Mouse (Mus musculus): ENCODE measurements around the gene Hnrnpll. TPM values are rescaled to one million over a fixed set of nuclear protein-coding genes. Genes with fewer than 3 reads are reported as not detected.

The Hnrnpll gene
- 100.0 TPM for polyA plus RNA-seq (2014; fragmentation: Illumina TruSeq; extraction: RNeasy Lipid Tissue Mini Kit (QIAGEN cat#74804); ENCODE audit: low read depth, low replicate concordance)

GRCm38 (mm10) chr17:80061783-80062619, at the start of gene Hnrnpll:
Hnrnpll (minus strand) TSS chr17:80062334.

Other genes with a start within 250 kb of the Hnrnpll start
- gene Atl2, start 166.2 kb downstream of the Hnrnpll start, polyA plus RNA-seq (2014; fragmentation: Illumina TruSeq; extraction: RNeasy Lipid Tissue Mini Kit (QIAGEN cat#74804); ENCODE audit: low read depth, low replicate concordance): 282 TPM
- gene Galm, start 65.1 kb upstream of the Hnrnpll start, polyA plus RNA-seq (2014; fragmentation: Illumina TruSeq; extraction: RNeasy Lipid Tissue Mini Kit (QIAGEN cat#74804); ENCODE audit: low read depth, low replicate concordance): 16.7 TPM
- gene Srsf7, start 145.0 kb upstream of the Hnrnpll start, polyA plus RNA-seq (2014; fragmentation: Illumina TruSeq; extraction: RNeasy Lipid Tissue Mini Kit (QIAGEN cat#74804); ENCODE audit: low read depth, low replicate concordance): 251 TPM
- gene Ttc39d, start 145.1 kb upstream of the Hnrnpll start, polyA plus RNA-seq (2014; fragmentation: Illumina TruSeq; extraction: RNeasy Lipid Tissue Mini Kit (QIAGEN cat#74804); ENCODE audit: low read depth, low replicate concordance): 0.29 TPM
- gene Gemin6, start 162.1 kb upstream of the Hnrnpll start, polyA plus RNA-seq (2014; fragmentation: Illumina TruSeq; extraction: RNeasy Lipid Tissue Mini Kit (QIAGEN cat#74804); ENCODE audit: low read depth, low replicate concordance): 16.9 TPM
- 19.4 TPM for gene Morn2, start 227.9 kb upstream of the Hnrnpll start, polyA plus RNA-seq (2014; fragmentation: Illumina TruSeq; extraction: RNeasy Lipid Tissue Mini Kit (QIAGEN cat#74804); ENCODE audit: low read depth, low replicate concordance)
- 14.0 TPM for gene Dhx57, start 228.1 kb upstream of the Hnrnpll start, polyA plus RNA-seq (2014; fragmentation: Illumina TruSeq; extraction: RNeasy Lipid Tissue Mini Kit (QIAGEN cat#74804); ENCODE audit: low read depth, low replicate concordance)
- gene Arhgef33, start 245.1 kb upstream of the Hnrnpll start, polyA plus RNA-seq (2014; fragmentation: Illumina TruSeq; extraction: RNeasy Lipid Tissue Mini Kit (QIAGEN cat#74804); ENCODE audit: low read depth, low replicate concordance): not detected